Comparison of ENCODE assay signal across 20 mouse cellular contexts in the genomic region with DNA sequence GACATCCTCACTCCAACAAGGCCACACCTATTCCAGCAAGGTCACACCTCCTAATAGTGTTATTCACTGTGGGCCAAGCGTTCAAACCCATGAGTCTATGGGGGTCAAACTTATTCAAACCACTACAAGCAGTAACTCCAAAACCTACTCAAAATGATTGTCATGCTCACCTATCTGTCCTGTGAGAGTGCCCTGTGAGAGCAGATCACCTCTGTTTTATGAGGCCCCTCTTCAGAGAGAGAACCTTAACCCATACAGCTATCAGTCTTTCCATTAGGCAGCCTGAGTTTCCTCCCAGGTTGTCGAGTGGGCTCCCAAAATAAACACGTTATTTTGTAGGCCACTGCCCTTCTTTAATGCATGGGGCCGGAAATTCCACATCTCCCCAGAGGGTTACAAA.
"Had no signal": no experiment of that assay in that cellular context is flagged by ENCODE, and none has a peak within 500 bp of the region (broad histone marks: within the 10 kb centered on the region; RNA-seq: fewer than 3 reads in every experiment).

No protein-coding gene starts in this region.

- H3K36me3 ChIP-seq: midbrain, embryonic 15.5 days had no signal

- H3K4me2 ChIP-seq: liver, embryonic 12.5 days; liver, embryonic 15.5 days; lung, embryonic 15.5 days; midbrain, embryonic 12.5 days; midbrain, embryonic 15.5 days; neural tube, embryonic 12.5 days; neural tube, embryonic 15.5 days had no signal

- H3K27me3 ChIP-seq: liver, embryonic 12.5 days; liver, embryonic 15.5 days; lung, embryonic 15.5 days; midbrain, embryonic 12.5 days; midbrain, embryonic 15.5 days; neural tube, embryonic 12.5 days; neural tube, embryonic 15.5 days had no signal

- H3K27ac ChIP-seq: liver, embryonic 12.5 days; liver, embryonic 15.5 days; lung, embryonic 15.5 days; midbrain, embryonic 12.5 days; midbrain, embryonic 15.5 days; neural tube, embryonic 12.5 days; neural tube, embryonic 15.5 days had no signal

- ATAC-seq: liver, embryonic 12.5 days; midbrain, embryonic 15.5 days had no signal

- H3K4me1 ChIP-seq: liver, embryonic 12.5 days; lung, embryonic 15.5 days; neural tube, embryonic 12.5 days; neural tube, embryonic 15.5 days had no signal

- DNase-seq: kidney, adult 18-20 months; kidney, adult 9 months; kidney, postnatal 10 days; kidney, postnatal 4 days; liver; lung, adult 18-20 months; lung, postnatal 10 days; lung, postnatal 36 days; retina, postnatal 1 day; right cerebral cortex, postnatal 25 days; spleen, adult 18-20 months; thymus, adult 18-20 months; thymus, postnatal 36 days had no signal

- H3K9ac ChIP-seq: liver, embryonic 12.5 days; liver, embryonic 15.5 days; lung, embryonic 15.5 days; midbrain, embryonic 12.5 days; midbrain, embryonic 15.5 days; neural tube, embryonic 12.5 days; neural tube, embryonic 15.5 days had no signal

- H3K9me3 ChIP-seq: liver, embryonic 15.5 days; lung, embryonic 15.5 days; midbrain, embryonic 12.5 days; midbrain, embryonic 15.5 days; neural tube, embryonic 12.5 days; neural tube, embryonic 15.5 days had no signal

- H3K4me3 ChIP-seq: liver, embryonic 12.5 days; liver, embryonic 15.5 days; lung, embryonic 15.5 days; midbrain, embryonic 12.5 days; midbrain, embryonic 15.5 days; neural tube, embryonic 12.5 days; neural tube, embryonic 15.5 days had no signal
